Mouse (Mus musculus) frontal cortex, adult 2 months (tissue): Measurements from ENCODE around the gene Scrn3. TPM values are rescaled to one million over a fixed set of nuclear protein-coding genes. Genes with fewer than 3 reads are reported as not detected.

Experiments
- DNase-seq, 2 experiments: peaks; one replicate each; pipeline ENCODE4 v3.0.0; 2022; ENCODE audit warnings: low spot score in 1 of 2; ENCODE audit errors: extremely low spot score in 1 of 2
- polyA plus RNA-seq: library from polyadenylated mRNA; depleted of rRNA; stranded (reverse); fragments of >200 nt; gene quantifications from 2 replicates; pipeline ENCODE4 v1.2.3, GENCODE M21; 2012

Scrn3 gene
- polyA plus RNA-seq, 1 experiment: 26.0 TPM

GRCm38 (mm10) chr2:73306006-73306405 lies 6.4 kb upstream of the Scrn3 start:
- no peak for DNase-seq

- peak in 1 of 2 experiments; percentile 31 for DNase-seq
These were observed 708 bp downstream of the Scrn3 start for GRCm38 (mm10) chr2:73313117-73313501.

- DNase-seq: no peak
These were observed 1.9 kb downstream of the Scrn3 start for GRCm38 (mm10) chr2:73314311-73314710.

- DNase-seq: no peak
These were observed 5.0 kb downstream of the Scrn3 start for GRCm38 (mm10) chr2:73317426-73317825.

GRCm38 (mm10) chr2:73319218-73319617 lies 6.8 kb downstream of the Scrn3 start:
- no peak for DNase-seq

DNA sequence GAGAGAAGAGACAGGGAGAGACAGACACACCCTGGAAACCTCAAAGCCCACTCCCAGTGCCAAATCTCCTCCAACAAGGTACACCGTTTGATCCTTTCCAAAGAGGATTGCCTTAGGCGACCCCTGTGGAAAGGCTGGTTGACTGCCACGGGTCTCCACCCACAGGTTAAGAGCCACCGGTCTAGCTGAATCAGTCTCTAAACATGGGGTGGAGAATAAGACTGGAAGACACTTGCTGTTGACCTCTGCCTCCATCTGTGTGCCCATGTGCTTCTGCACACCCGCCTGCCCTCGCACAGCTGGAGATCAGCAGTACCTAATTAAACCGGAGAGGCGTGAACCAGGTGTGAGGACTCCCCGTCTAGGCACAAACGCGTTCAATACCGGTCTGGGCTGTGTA lies 10.6 kb downstream of the Scrn3 start:
- DNase-seq: no peak

DNA sequence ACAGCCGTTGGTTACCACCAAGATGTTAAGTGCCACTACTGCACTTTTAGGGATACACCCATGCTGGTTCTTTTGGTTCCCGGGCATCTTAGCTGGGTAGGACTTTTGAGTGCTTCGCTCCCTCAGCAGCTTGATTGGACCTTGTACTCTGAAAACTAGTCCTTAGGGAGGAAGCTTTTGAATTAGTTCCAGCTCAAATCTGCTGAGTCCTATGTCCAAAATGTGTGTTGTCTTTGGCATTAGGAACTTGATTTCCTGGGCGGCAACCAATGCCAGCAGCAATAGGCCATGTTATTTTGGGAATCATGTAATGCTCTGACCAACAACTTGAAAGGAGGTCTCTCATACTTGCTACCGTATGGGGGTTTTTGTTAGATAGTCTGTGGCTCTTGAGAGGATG lies 13.5 kb downstream of the Scrn3 start:
- DNase-seq: no peak

GRCm38 (mm10) chr2:73335949-73336348 lies 23.5 kb downstream of the Scrn3 start:
- no peak for DNase-seq

DNA sequence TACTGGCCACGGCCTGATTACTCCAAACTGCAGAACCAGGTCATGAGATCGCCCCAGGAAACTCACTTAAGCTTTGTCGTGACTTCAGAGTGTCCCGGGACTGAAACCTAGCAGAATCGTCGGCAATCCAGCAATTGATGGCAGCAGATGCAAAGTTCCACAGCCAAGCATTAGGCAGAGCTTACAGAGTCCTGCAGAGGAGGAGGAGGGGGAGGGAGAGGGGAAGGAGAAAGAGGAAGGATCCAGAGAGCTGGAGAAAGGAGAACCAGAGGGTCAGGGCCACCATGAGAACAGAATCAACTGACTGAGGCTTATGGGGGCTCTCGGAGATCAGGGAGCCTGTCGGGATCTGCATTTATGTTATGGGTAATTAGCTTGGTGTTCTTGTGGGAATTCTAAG lies 26.0 kb downstream of the Scrn3 start:
- DNase-seq: no peak

- no peak for DNase-seq
These were observed 31.3 kb downstream of the Scrn3 start for GRCm38 (mm10) chr2:73343701-73344100.

DNA sequence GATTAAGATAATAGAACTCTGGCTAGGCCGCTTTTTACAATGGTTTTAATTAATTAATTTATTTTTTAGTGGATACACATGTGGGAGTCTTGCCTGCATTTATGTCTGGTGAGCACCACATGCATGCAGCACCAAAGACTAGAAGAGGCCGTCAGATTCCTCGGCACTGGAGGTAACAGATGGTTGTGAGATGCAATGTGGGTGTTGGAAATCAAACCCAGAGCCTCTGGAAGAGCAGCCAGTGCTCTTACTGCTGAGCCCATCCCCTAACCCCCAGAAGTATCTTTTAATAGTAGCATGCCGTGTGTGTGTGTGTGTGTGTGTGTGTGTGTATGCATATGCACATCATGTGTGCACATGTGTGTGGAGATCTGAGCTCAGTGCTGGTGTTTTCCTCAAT lies 32.8 kb downstream of the Scrn3 start:
- DNase-seq: peak; percentile 29 to 46

- DNase-seq: peak; percentile 41 to 62
These were observed 34.1 kb downstream of the Scrn3 start for GRCm38 (mm10) chr2:73346345-73347086.

- no peak for DNase-seq
These were observed 34.7 kb downstream of the Scrn3 start for GRCm38 (mm10) chr2:73347136-73347535.

- no peak for DNase-seq
These were observed 35.4 kb downstream of the Scrn3 start for GRCm38 (mm10) chr2:73347766-73348165.

- DNase-seq: no peak
These were observed 35.8 kb downstream of the Scrn3 start for GRCm38 (mm10) chr2:73348221-73348620.

- DNase-seq: no peak
These were observed 39.1 kb downstream of the Scrn3 start for GRCm38 (mm10) chr2:73351496-73351895.

DNA sequence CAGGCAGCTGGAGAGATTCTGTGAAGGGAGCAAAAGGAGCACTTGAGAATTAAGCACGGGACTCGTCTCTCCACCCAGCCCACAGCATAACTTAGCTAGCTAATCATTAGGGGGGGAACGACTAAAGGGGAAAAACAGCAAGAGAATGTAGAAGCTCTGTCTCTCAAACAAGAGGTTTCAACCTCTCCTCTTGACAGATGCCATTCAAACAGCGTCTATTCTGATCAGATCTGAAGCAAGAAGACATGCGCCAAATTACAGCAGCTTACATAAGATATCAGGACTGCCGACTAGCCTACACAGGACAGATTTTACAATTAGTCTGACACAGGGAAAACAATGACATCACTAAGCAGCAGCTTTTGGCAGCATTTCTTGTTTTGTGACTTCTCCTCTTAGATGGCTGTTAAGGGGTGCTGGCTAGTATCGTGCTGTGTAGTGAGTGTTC lies 39.5 kb downstream of the Scrn3 start:
- DNase-seq: peak in 1 of 2 experiments; percentile 48

DNA sequence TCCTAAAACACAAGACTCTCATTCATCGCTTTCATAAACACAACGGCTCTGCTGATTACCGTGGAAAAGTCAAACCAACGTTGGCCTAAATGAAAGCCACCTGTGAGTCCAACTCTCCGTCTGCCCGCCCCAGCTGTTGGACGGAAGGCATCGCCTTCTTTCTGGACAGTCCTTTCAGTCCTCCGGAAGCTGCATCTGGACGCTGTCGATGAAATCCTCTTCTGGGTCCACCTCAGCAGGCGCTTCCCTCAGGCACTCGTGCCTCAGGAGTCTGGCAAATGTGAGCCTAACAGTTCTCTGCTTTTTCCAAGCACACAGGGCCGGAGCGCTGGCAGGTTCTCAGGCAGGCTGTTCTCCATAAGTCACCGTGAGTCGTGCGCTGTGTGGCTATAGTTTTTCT lies 44.6 kb downstream of the Scrn3 start:
- no peak for DNase-seq

GRCm38 (mm10) chr2:73359941-73360340 lies 47.5 kb downstream of the Scrn3 start:
- DNase-seq: no peak

DNA sequence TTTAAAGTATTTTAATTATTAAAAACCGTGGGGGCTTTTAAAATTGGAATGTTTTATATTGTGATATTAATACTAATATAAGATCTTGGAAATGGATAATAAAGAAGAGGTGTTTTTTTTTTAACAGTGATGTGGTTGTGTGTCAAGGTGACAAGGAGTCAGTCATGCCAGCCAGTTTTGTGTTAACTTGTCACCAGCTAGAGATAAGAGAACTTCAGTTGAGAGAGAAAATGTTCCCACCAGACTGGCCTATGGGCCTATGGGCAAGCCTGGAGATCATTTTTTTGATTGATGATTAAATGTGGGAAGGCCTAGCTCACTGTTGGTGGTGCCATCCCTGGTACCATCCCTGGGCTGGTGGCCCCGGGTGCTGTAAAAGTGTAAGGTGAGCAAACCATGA lies 48.1 kb downstream of the Scrn3 start:
- DNase-seq: no peak

DNA sequence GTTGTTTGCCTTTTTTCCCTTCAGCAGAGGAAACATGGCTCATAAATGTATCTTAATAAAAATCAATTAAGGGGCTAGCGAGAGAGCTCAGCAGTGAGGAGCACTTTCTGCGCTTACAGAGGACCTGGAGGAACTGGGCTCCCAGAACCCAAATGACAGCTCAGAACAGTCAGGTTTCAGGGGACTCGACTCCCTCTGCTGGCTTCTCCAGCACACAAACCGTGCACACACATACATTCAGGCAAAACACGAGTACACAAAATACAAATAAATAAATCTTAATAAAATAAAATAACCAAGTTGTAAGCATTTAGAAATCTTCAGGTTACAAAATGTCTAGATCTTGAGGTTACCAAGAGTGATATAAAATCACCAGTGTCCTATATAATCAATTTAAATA lies 51.0 kb downstream of the Scrn3 start:
- DNase-seq: no peak

DNA sequence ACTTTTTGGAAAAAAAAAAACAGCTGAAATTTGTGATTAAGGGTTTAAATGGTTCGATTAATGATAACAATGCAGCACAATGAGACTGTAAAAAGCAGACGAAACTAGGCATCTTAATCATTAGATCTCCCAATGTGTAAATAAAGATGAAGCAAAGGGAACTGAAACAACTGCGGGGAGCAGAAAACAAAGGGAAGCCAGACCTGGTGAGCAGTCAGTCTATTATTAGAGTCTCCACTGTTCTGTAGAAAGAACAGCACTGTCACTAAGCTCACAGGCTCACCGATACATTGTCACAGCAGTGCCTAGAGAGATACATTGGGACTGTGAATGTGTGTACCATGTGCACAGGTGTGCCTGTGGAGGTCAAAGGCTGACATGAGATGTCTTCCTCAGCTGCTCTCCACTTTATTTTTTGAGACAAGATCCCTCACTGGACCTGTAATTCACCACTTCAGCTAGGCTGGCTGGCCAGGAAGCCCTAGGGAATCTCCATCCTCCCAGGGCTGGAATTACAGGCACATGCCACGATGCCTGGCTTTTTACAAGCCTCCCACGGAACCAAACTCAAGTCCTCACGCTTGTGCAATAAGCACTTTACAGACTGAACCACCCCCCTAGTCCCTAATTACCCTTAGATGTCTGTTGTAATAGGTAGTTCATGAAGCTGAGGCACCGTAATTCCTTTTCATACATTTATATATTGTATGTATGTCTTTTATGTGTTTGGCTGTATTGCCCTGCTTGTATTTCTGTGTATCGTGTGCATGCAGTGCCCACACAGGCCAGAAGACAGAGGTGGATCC lies 59.3 kb downstream of the Scrn3 start:
- DNase-seq: no peak
